Mouse (Mus musculus) kidney, adult 11 months (tissue): Measurements from ENCODE around the gene Cyb5b.

Experiments
- DNase-seq: peaks from one replicate; pipeline ENCODE4 v3.0.0; 2022

Gene Cyb5b

GRCm38 (mm10) chr8:107132581-107133491 lies 17.6 kb upstream of the Cyb5b start:
- DNase-seq: no peak

GRCm38 (mm10) chr8:107133881-107134280 lies 16.6 kb upstream of the Cyb5b start:
- no peak for DNase-seq

GRCm38 (mm10) chr8:107136003-107136612 lies 14.3 kb upstream of the Cyb5b start:
- DNase-seq: no peak

- no peak for DNase-seq
Measured at GRCm38 (mm10) chr8:107137591-107137990, 12.8 kb upstream of the Cyb5b start.

GRCm38 (mm10) chr8:107138338-107138737 lies 12.1 kb upstream of the Cyb5b start:
- DNase-seq: no peak

GRCm38 (mm10) chr8:107139704-107140470 lies 10.6 kb upstream of the Cyb5b start:
- peak; percentile 78 for DNase-seq

- no peak for DNase-seq
Measured at GRCm38 (mm10) chr8:107142539-107142938, 7.9 kb upstream of the Cyb5b start.

GRCm38 (mm10) chr8:107143501-107143900 lies 6.9 kb upstream of the Cyb5b start:
- peak; percentile 69 for DNase-seq

- DNase-seq: no peak
Measured at GRCm38 (mm10) chr8:107146186-107146585, 4.3 kb upstream of the Cyb5b start.

- DNase-seq: no peak
Measured at GRCm38 (mm10) chr8:107148802-107149201, 1.6 kb upstream of the Cyb5b start.

GRCm38 (mm10) chr8:107150057-107150403 lies 410 bp upstream of the Cyb5b start:
- no peak for DNase-seq

GRCm38 (mm10) chr8:107151212-107151920 lies 926 bp downstream of the Cyb5b start:
- no peak for DNase-seq

- DNase-seq: peak; percentile 34
Measured at GRCm38 (mm10) chr8:107153326-107154210, 3.1 kb downstream of the Cyb5b start.

- DNase-seq: no peak
Measured at GRCm38 (mm10) chr8:107156816-107157215, 6.4 kb downstream of the Cyb5b start.

GRCm38 (mm10) chr8:107157836-107158235 lies 7.4 kb downstream of the Cyb5b start:
- DNase-seq: peak; percentile 61

- no peak for DNase-seq
Measured at GRCm38 (mm10) chr8:107158890-107159289, 8.4 kb downstream of the Cyb5b start.

- peak; percentile 37 for DNase-seq
Measured at GRCm38 (mm10) chr8:107164251-107164773, 13.9 kb downstream of the Cyb5b start.

GRCm38 (mm10) chr8:107165745-107166144 lies 15.3 kb downstream of the Cyb5b start:
- no peak for DNase-seq

- DNase-seq: no peak
Measured at GRCm38 (mm10) chr8:107167848-107168247, 17.4 kb downstream of the Cyb5b start.

GRCm38 (mm10) chr8:107172152-107172551 lies 21.7 kb downstream of the Cyb5b start:
- peak; percentile 47 for DNase-seq

GRCm38 (mm10) chr8:107172969-107173645 lies 22.7 kb downstream of the Cyb5b start:
- no peak for DNase-seq
